Mouse (Mus musculus): ENCODE measurements around the gene Tgm3. TPM values are rescaled to one million over a fixed set of nuclear protein-coding genes. Genes with fewer than 3 reads are reported as not detected.

Gene Tgm3
- polyA plus RNA-seq, 2 experiments: 3.3 to 5.0 TPM

- no peak overlapping the region for H3K9ac ChIP-seq (ENCODE audit: low read depth, low read length, severe bottlenecking)
- no peaks in the 10 kb centered on the region for H3K9me3 ChIP-seq (ENCODE audit: control insufficient read depth, low read length)
- no peak overlapping the region for H3K27ac ChIP-seq (replicated peaks; ENCODE audit: low read depth, low read length)
- no peak overlapping the region for H3K4me3 ChIP-seq (replicated peaks; ENCODE audit: low read length)
- H3K27me3 ChIP-seq (ENCODE audit: control insufficient read depth, insufficient read depth, low read length): no peaks in the 10 kb centered on the region
- no peak for ATAC-seq (ENCODE audit: low FRiP score, low read depth)
- H3K4me2 ChIP-seq (replicated peaks; ENCODE audit: low read depth, low read length, severe bottlenecking): no peak overlapping the region
- TF ChIP-seq POLR2A (IDR thresholded peaks at IDR 0.05; ENCODE audit: borderline replicate concordance, extremely low read depth, insufficient read depth, insufficient read length): no peak
- no peaks in the 10 kb centered on the region for H3K36me3 ChIP-seq (ENCODE audit: control insufficient read depth, insufficient read depth, low read length)
- peak; percentile 44 for DNase-seq (ENCODE audit: low spot score)
- 50% methylated on average over 1 of the region's 1 CpGs for WGBS
- H3K4me1 ChIP-seq (ENCODE audit: control insufficient read depth, insufficient read depth, low read length): no peaks in the 10 kb centered on the region
These were observed 46.0 kb downstream of the Tgm3 start for GRCm38 (mm10) chr2:130058149-130058548.

GRCm38 (mm10) chr2:130068228-130068627, 56.1 kb downstream of the Tgm3 start:
- Histone ChIP-seq H3K36me3 (ENCODE audit: control insufficient read depth, insufficient read depth, low read length) (no peaks in the 10 kb centered on the region), H3K4me1 (ENCODE audit: control insufficient read depth, insufficient read depth, low read length) (no peaks in the 10 kb centered on the region), H3K9ac (ENCODE audit: low read depth, low read length, severe bottlenecking) (no peak overlapping the region), H3K9me3 (ENCODE audit: control insufficient read depth, low read length) (no peaks in the 10 kb centered on the region), H3K27me3 (ENCODE audit: control insufficient read depth, insufficient read depth, low read length) (no peaks in the 10 kb centered on the region), H3K4me2 (replicated peaks; ENCODE audit: low read depth, low read length, severe bottlenecking) (no peak overlapping the region), H3K27ac (replicated peaks; ENCODE audit: low read depth, low read length) (no peak overlapping the region), H3K4me3 (replicated peaks; ENCODE audit: low read length) (no peak overlapping the region)
- no peak for TF ChIP-seq POLR2A (IDR thresholded peaks at IDR 0.05; ENCODE audit: borderline replicate concordance, extremely low read depth, insufficient read depth, insufficient read length)
- DNase-seq (ENCODE audit: low spot score) (peak; percentile 61), ATAC-seq (ENCODE audit: low FRiP score, low read depth) (no peak)
- 23% methylated on average over 3 of the region's 3 CpGs for WGBS

DNA sequence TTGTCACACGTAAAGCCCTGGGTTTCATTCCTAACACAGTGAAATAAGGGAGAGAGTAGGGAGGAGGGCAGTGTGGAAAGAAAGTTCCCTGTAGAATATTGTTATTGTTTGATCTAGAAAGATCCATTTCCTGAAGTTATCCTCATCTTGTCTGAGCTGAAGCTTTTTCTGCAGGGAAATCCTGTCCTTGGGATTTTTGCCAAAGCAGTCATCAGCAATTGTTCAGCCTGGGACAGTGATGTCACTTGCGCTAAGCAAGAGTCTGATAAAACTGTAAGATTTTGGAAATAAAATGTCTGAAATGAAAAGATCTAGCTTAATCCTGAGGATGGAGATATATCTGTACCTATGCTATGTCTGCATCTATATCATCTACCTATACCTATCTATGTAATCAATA, 58.2 kb downstream of the Tgm3 start:
- no peak for ATAC-seq (ENCODE audit: low FRiP score, low read depth)
- H3K27ac ChIP-seq (replicated peaks; ENCODE audit: low read depth, low read length): no peak overlapping the region
- H3K9ac ChIP-seq (ENCODE audit: low read depth, low read length, severe bottlenecking): no peak overlapping the region
- WGBS: 84% methylated on average over 2 of the region's 2 CpGs
- no peaks in the 10 kb centered on the region for H3K9me3 ChIP-seq (ENCODE audit: control insufficient read depth, low read length)
- no peak for DNase-seq (ENCODE audit: low spot score)
- no peak overlapping the region for H3K4me3 ChIP-seq (replicated peaks; ENCODE audit: low read length)
- no peaks in the 10 kb centered on the region for H3K27me3 ChIP-seq (ENCODE audit: control insufficient read depth, insufficient read depth, low read length)
- H3K4me1 ChIP-seq (ENCODE audit: control insufficient read depth, insufficient read depth, low read length): no peaks in the 10 kb centered on the region
- no peak overlapping the region for H3K4me2 ChIP-seq (replicated peaks; ENCODE audit: low read depth, low read length, severe bottlenecking)
- no peaks in the 10 kb centered on the region for H3K36me3 ChIP-seq (ENCODE audit: control insufficient read depth, insufficient read depth, low read length)
- no peak for TF ChIP-seq POLR2A (IDR thresholded peaks at IDR 0.05; ENCODE audit: borderline replicate concordance, extremely low read depth, insufficient read depth, insufficient read length)

Small RNAs within 50 kb of the gene (microRNA-seq; reads per million reads assigned to microRNA genes)
- gene Mir6339: not detected

Other genes with a start within 250 kb of the Tgm3 start
- gene Stk35, start 211.8 kb upstream of the Tgm3 start, polyA plus RNA-seq (2012; rRNA removed): 21.5 and 29.8 TPM in 2 replicates
- gene Stk35, start 211.8 kb upstream of the Tgm3 start, polyA plus RNA-seq (2014; fragmentation: Nextera tagmentation; extraction: Ambion mirVana): 12.3 and 13.1 TPM in 2 replicates
- 0.05 and 0.10 TPM in 2 replicates for gene Tgm6, start 100.1 kb downstream of the Tgm3 start, polyA plus RNA-seq (2012; rRNA removed)
- gene Tgm6, start 100.1 kb downstream of the Tgm3 start, polyA plus RNA-seq (2014; fragmentation: Nextera tagmentation; extraction: Ambion mirVana): 0.07 TPM in 1 of 2 replicates, not detected in the other
- 423 and 497 TPM in 2 replicates for gene Snrpb, start 167.1 kb downstream of the Tgm3 start, polyA plus RNA-seq (2012; rRNA removed)
- 578 and 606 TPM in 2 replicates for gene Snrpb, start 167.1 kb downstream of the Tgm3 start, polyA plus RNA-seq (2014; fragmentation: Nextera tagmentation; extraction: Ambion mirVana)
- gene Tmc2, start 182.8 kb downstream of the Tgm3 start, polyA plus RNA-seq (2012; rRNA removed): 0.04 TPM in 2 replicates
- gene Tmc2, start 182.8 kb downstream of the Tgm3 start, polyA plus RNA-seq (2014; fragmentation: Nextera tagmentation; extraction: Ambion mirVana): not detected in 2 replicates